Mouse (Mus musculus): Measurements from ENCODE around the gene Gtpbp4. TPM values are rescaled to one million over a fixed set of nuclear protein-coding genes. Genes with fewer than 3 reads are reported as not detected.

Gtpbp4 gene
- polyA plus RNA-seq (2016; fragmentation: Nextera tagmentation; extraction: Ambion mirVana), result 90.7 and 93.2 TPM in 2 replicates

- peak within 1 kb of the TSS; percentile 85 for H3K4me3 ChIP-seq
- peak within 1 kb of the TSS; percentile 75 for H3K9ac ChIP-seq
- no peaks in the 10 kb centered on the region for H3K36me3 ChIP-seq
- H3K9me3 ChIP-seq, result no peaks in the 10 kb centered on the region
- no peaks in the 10 kb centered on the region for H3K27me3 ChIP-seq
- ATAC-seq (ENCODE audit: insufficient number of reproducible peaks, insufficient read depth, low FRiP score, low TSS enrichment), result peak; percentile 97
- H3K27ac ChIP-seq, result peak within 1 kb of the TSS; percentile 31; the same call in 1 of the 2 replicates
- peaks cover 13% of the 10 kb centered on the region for H3K4me1 ChIP-seq
- under 1% methylated on average over 51 of the region's 51 CpGs for WGBS
- H3K4me2 ChIP-seq (replicated peaks), result peak within 1 kb of the TSS; percentile 73
Observed at GRCm38 (mm10) chr13:8995990-8996786, at the start of gene Gtpbp4. Gene Gtpbp4 (minus strand): TSS chr13:8996083.

- H3K27ac ChIP-seq, result no peak overlapping the region
- H3K4me2 ChIP-seq (replicated peaks), result no peak overlapping the region
- no peak overlapping the region for H3K9ac ChIP-seq
- 98% methylated on average over 1 of the region's 1 CpGs for WGBS
- no peaks in the 10 kb centered on the region for H3K36me3 ChIP-seq
- no peak overlapping the region for H3K4me3 ChIP-seq
- no peak for ATAC-seq (ENCODE audit: insufficient number of reproducible peaks, insufficient read depth, low FRiP score, low TSS enrichment)
- H3K9me3 ChIP-seq, result no peaks in the 10 kb centered on the region
- H3K4me1 ChIP-seq, result no peaks in the 10 kb centered on the region
- no peaks in the 10 kb centered on the region for H3K27me3 ChIP-seq
Observed at GRCm38 (mm10) chr13:9044731-9045130, 48.8 kb upstream of the Gtpbp4 start.

- no peak overlapping the region for H3K27ac ChIP-seq
Observed at GRCm38 (mm10) chr13:9043289-9044049, 47.6 kb upstream of the Gtpbp4 start.

GRCm38 (mm10) chr13:9040626-9041025 lies 44.7 kb upstream of the Gtpbp4 start:
- H3K9me3 ChIP-seq, result no peaks in the 10 kb centered on the region
- ATAC-seq (ENCODE audit: insufficient number of reproducible peaks, insufficient read depth, low FRiP score, low TSS enrichment), result no peak
- H3K4me2 ChIP-seq (replicated peaks), result no peak overlapping the region
- H3K27ac ChIP-seq, result no peak overlapping the region
- H3K4me1 ChIP-seq, result no peaks in the 10 kb centered on the region
- H3K4me3 ChIP-seq, result no peak overlapping the region
- H3K27me3 ChIP-seq, result no peaks in the 10 kb centered on the region
- WGBS, result 89% methylated on average over 1 of the region's 1 CpGs
- no peaks in the 10 kb centered on the region for H3K36me3 ChIP-seq
- no peak overlapping the region for H3K9ac ChIP-seq

More at GRCm38 (mm10) chr13:9043289-9044049, 47.6 kb upstream of the Gtpbp4 start:
- Histone ChIP-seq H3K4me2 (replicated peaks) (no peak overlapping the region), H3K9ac (no peak overlapping the region), H3K4me1 (no peaks in the 10 kb centered on the region), H3K36me3 (no peaks in the 10 kb centered on the region), H3K9me3 (no peaks in the 10 kb centered on the region), H3K4me3 (no peak overlapping the region), H3K27me3 (no peaks in the 10 kb centered on the region)
- 35% methylated on average over 3 of the region's 3 CpGs for WGBS
- no peak for ATAC-seq (ENCODE audit: insufficient number of reproducible peaks, insufficient read depth, low FRiP score, low TSS enrichment)

- Histone ChIP-seq H3K36me3 (no peaks in the 10 kb centered on the region), H3K4me3 (no peak overlapping the region), H3K4me1 (no peaks in the 10 kb centered on the region), H3K27me3 (no peaks in the 10 kb centered on the region), H3K4me2 (replicated peaks) (no peak overlapping the region), H3K9ac (no peak overlapping the region), H3K27ac (no peak overlapping the region), H3K9me3 (no peaks in the 10 kb centered on the region)
- 79% methylated on average over 8 of the region's 8 CpGs for WGBS
- no peak for ATAC-seq (ENCODE audit: insufficient number of reproducible peaks, insufficient read depth, low FRiP score, low TSS enrichment)
Observed at GRCm38 (mm10) chr13:9031996-9032661, 36.2 kb upstream of the Gtpbp4 start.

GRCm38 (mm10) chr13:9030364-9030763 lies 34.5 kb upstream of the Gtpbp4 start:
- Histone ChIP-seq H3K27ac (no peak overlapping the region), H3K4me2 (replicated peaks) (no peak overlapping the region), H3K27me3 (no peaks in the 10 kb centered on the region), H3K9me3 (no peaks in the 10 kb centered on the region), H3K4me3 (no peak overlapping the region), H3K4me1 (no peaks in the 10 kb centered on the region), H3K9ac (no peak overlapping the region), H3K36me3 (no peaks in the 10 kb centered on the region)
- no peak for ATAC-seq (ENCODE audit: insufficient number of reproducible peaks, insufficient read depth, low FRiP score, low TSS enrichment)
- 80% methylated on average over 4 of the region's 4 CpGs for WGBS

GRCm38 (mm10) chr13:9027251-9027650 lies 31.4 kb upstream of the Gtpbp4 start:
- Histone ChIP-seq H3K4me1 (no peaks in the 10 kb centered on the region), H3K4me2 (replicated peaks) (no peak overlapping the region), H3K27ac (no peak overlapping the region), H3K27me3 (no peaks in the 10 kb centered on the region), H3K4me3 (no peak overlapping the region), H3K9ac (no peak overlapping the region), H3K36me3 (no peaks in the 10 kb centered on the region), H3K9me3 (no peaks in the 10 kb centered on the region)
- WGBS, result 64% methylated on average over 1 of the region's 1 CpGs
- ATAC-seq (ENCODE audit: insufficient number of reproducible peaks, insufficient read depth, low FRiP score, low TSS enrichment), result no peak

GRCm38 (mm10) chr13:9022623-9023022 lies 26.7 kb upstream of the Gtpbp4 start:
- Histone ChIP-seq H3K36me3 (no peaks in the 10 kb centered on the region), H3K4me2 (replicated peaks) (no peak overlapping the region), H3K9me3 (no peaks in the 10 kb centered on the region), H3K9ac (no peak overlapping the region), H3K4me3 (no peak overlapping the region), H3K27me3 (no peaks in the 10 kb centered on the region), H3K4me1 (no peaks in the 10 kb centered on the region), H3K27ac (no peak overlapping the region)
- 92% methylated on average over 1 of the region's 1 CpGs for WGBS
- ATAC-seq (ENCODE audit: insufficient number of reproducible peaks, insufficient read depth, low FRiP score, low TSS enrichment), result no peak

GRCm38 (mm10) chr13:9021556-9021955 lies 25.7 kb upstream of the Gtpbp4 start:
- H3K4me1 ChIP-seq, result no peaks in the 10 kb centered on the region
- no peak overlapping the region for H3K9ac ChIP-seq
- H3K4me3 ChIP-seq, result no peak overlapping the region
- no peak overlapping the region for H3K27ac ChIP-seq
- no peak overlapping the region for H3K4me2 ChIP-seq (replicated peaks)
- no peaks in the 10 kb centered on the region for H3K36me3 ChIP-seq
- no peaks in the 10 kb centered on the region for H3K27me3 ChIP-seq
- ATAC-seq (ENCODE audit: insufficient number of reproducible peaks, insufficient read depth, low FRiP score, low TSS enrichment), result no peak
- 84% methylated on average over 7 of the region's 7 CpGs for WGBS
- H3K9me3 ChIP-seq, result no peaks in the 10 kb centered on the region

GRCm38 (mm10) chr13:9019713-9020112 lies 23.8 kb upstream of the Gtpbp4 start:
- H3K36me3 ChIP-seq, result no peaks in the 10 kb centered on the region
- 78% methylated on average over 4 of the region's 4 CpGs for WGBS
- ATAC-seq (ENCODE audit: insufficient number of reproducible peaks, insufficient read depth, low FRiP score, low TSS enrichment), result no peak

GRCm38 (mm10) chr13:9018974-9019587 lies 23.2 kb upstream of the Gtpbp4 start:
- Histone ChIP-seq H3K9ac (no peak overlapping the region), H3K27ac (no peak overlapping the region), H3K4me2 (replicated peaks) (no peak overlapping the region), H3K4me1 (no peaks in the 10 kb centered on the region), H3K36me3 (no peaks in the 10 kb centered on the region), H3K27me3 (no peaks in the 10 kb centered on the region), H3K9me3 (no peaks in the 10 kb centered on the region), H3K4me3 (no peak overlapping the region)
- ATAC-seq (ENCODE audit: insufficient number of reproducible peaks, insufficient read depth, low FRiP score, low TSS enrichment), result no peak
- 71% methylated on average over 2 of the region's 2 CpGs for whole genome bisulfite sequencing

More at GRCm38 (mm10) chr13:9019713-9020112, 23.8 kb upstream of the Gtpbp4 start:
- Histone ChIP-seq H3K4me1 (no peaks in the 10 kb centered on the region), H3K27ac (no peak overlapping the region), H3K4me2 (replicated peaks) (no peak overlapping the region), H3K4me3 (no peak overlapping the region), H3K27me3 (no peaks in the 10 kb centered on the region), H3K9ac (no peak overlapping the region), H3K9me3 (no peaks in the 10 kb centered on the region)

All from embryonic facial prominence, embryonic 12.5 days (tissue).